Mouse (Mus musculus) erythroblast, embryonic 14.5 days (primary cell): ENCODE measurements around the gene Ap3b1.

ENCODE experiments used
- GATA1 ChIP-seq: IDR thresholded peaks from 2 replicates; pipeline ENCODE4 v1.6.1; 2012; ENCODE audit warnings: low read length, inconsistent platforms, mixed read lengths
- TAL1 ChIP-seq: IDR thresholded peaks from 3 replicates; pipeline ENCODE4 v1.6.1; 2012; ENCODE audit warnings: low read length, inconsistent platforms, mixed read lengths

- TF ChIP-seq GATA1 (no peak), TAL1 (no peak)
These were observed 30.7 kb upstream of the Ap3b1 start for GRCm38 (mm10) chr13:94328063-94328462.
